Mouse (Mus musculus) adrenal gland, postnatal 25 days (tissue): ENCODE results near the gene Ccdc180. TPM values are rescaled to one million over a fixed set of nuclear protein-coding genes. Genes with fewer than 3 reads are reported as not detected.

ENCODE experiments used
- DNase-seq: peaks from one replicate; pipeline ENCODE4 v3.0.0; 2021; ENCODE audit warnings: mixed read lengths
- total RNA-seq: library from RNA; stranded (reverse); gene quantifications from 2 replicates; pipeline ENCODE4 v1.2.3, GENCODE M21; 2021

The Ccdc180 gene
- total RNA-seq, 1 experiment from 2014 or later: 0.18 TPM

GRCm38 (mm10) chr4:45911256-45911655 is 21.2 kb downstream of the Ccdc180 start:
- DNase-seq: no peak

GRCm38 (mm10) chr4:45911876-45912275 is 21.8 kb downstream of the Ccdc180 start:
- DNase-seq: no peak

GRCm38 (mm10) chr4:45917091-45917490 is 27.0 kb downstream of the Ccdc180 start:
- DNase-seq: no peak

- no peak for DNase-seq
These were observed 31.7 kb downstream of the Ccdc180 start for GRCm38 (mm10) chr4:45921663-45922435.

GRCm38 (mm10) chr4:45924011-45924410 is 33.9 kb downstream of the Ccdc180 start:
- peak; percentile 33 for DNase-seq

- DNase-seq: peak; percentile 27
These were observed 38.5 kb downstream of the Ccdc180 start for GRCm38 (mm10) chr4:45928561-45928960.

GRCm38 (mm10) chr4:45941628-45942044 is 51.5 kb downstream of the Ccdc180 start:
- peak; percentile 61 for DNase-seq

GRCm38 (mm10) chr4:45947729-45948128 is 57.6 kb downstream of the Ccdc180 start:
- DNase-seq: no peak

- DNase-seq: peak; percentile 42
These were observed 59.2 kb downstream of the Ccdc180 start for GRCm38 (mm10) chr4:45949109-45949848.

- DNase-seq: no peak
These were observed 61.7 kb downstream of the Ccdc180 start for GRCm38 (mm10) chr4:45951830-45952229.

GRCm38 (mm10) chr4:45953025-45953919 is 63.2 kb downstream of the Ccdc180 start:
- no peak for DNase-seq

GRCm38 (mm10) chr4:45955235-45955634 is 65.1 kb downstream of the Ccdc180 start:
- DNase-seq: no peak

- DNase-seq: no peak
These were observed 66.0 kb downstream of the Ccdc180 start for GRCm38 (mm10) chr4:45956131-45956530.

- no peak for DNase-seq
These were observed 66.6 kb downstream of the Ccdc180 start for GRCm38 (mm10) chr4:45956706-45957105.

- DNase-seq: no peak
These were observed 74.8 kb downstream of the Ccdc180 start, which contains the start of gene Tdrd7 for GRCm38 (mm10) chr4:45964771-45965439. Gene Tdrd7 (plus strand): TSS chr4:45965334.

GRCm38 (mm10) chr4:45965737-45966447 is 75.8 kb downstream of the Ccdc180 start:
- no peak for DNase-seq

- no peak for DNase-seq
These were observed 76.6 kb downstream of the Ccdc180 start for GRCm38 (mm10) chr4:45966716-45967115.

- no peak for DNase-seq
These were observed 77.6 kb downstream of the Ccdc180 start for GRCm38 (mm10) chr4:45967479-45968341.

- DNase-seq: no peak
These were observed 78.9 kb downstream of the Ccdc180 start for GRCm38 (mm10) chr4:45969051-45969450.

- DNase-seq: no peak
These were observed 80.0 kb downstream of the Ccdc180 start for GRCm38 (mm10) chr4:45970048-45970560.
